Mouse (Mus musculus): Measurements from ENCODE around the gene Sypl2. TPM values are rescaled to one million over a fixed set of nuclear protein-coding genes. Genes with fewer than 3 reads are reported as not detected.

The Sypl2 gene
- polyA plus RNA-seq, 1 experiment = not detected

DNA sequence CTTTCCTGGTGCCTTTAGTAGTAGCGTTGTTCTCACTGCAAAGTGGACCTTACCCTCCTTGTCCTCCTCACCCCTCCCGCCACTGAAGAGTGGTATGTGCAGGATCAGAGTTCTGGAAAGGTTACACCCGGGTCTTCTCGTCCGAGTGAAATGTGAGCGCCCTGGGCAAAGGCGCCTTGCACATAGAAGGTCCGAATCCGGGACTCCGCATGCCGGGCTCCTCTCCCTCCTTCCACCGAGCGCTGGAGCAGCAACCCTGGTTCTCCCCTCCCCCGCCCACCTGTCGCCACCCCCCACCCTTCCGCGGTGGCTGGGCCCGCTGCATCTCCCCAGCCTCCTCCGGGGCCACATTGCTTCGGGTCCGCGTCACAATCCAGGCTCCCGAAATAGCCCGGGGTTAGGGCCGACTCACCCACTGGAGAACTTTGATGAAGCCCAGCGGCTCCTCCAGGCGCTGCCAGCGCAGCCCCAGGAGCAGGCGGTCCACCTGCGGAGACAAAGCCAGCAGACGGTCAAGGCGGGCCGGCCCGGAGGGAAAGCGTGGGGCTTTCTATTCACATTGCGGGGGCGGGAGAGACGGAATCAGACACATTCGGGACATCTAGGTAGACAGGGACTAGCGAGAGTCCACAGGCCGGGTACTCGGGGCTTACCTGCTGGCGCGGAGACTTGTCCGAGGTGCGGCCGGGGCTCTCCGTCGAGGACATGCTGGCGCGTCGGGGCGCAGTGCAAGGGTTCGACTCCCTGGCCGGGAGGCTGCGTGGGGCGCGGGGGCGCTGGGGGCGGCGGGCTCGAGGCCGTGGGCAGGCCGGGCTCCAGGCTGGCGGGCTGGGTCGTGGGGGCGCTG lies 514 bp downstream of the Sypl2 start:
- Histone ChIP-seq H3K36me3 (replicated peaks; ENCODE audit: low read length) (no peaks in the 10 kb centered on the region), H3K27me3 (replicated peaks) (peaks cover 85% of the 10 kb centered on the region), H3K9me3 (no peaks in the 10 kb centered on the region), H3K4me1 (peaks cover 11% of the 10 kb centered on the region), H3K4me3 (replicated peaks) (peak overlapping the region; percentile 87)
- TF ChIP-seq FLI1 (IDR thresholded peaks at IDR 0.05; ENCODE audit: low read length) = no peak
- no peak for TF ChIP-seq GATA1 (IDR thresholded peaks at IDR 0.05; ENCODE audit: borderline replicate concordance, low read length)

- peaks cover 84% of the 10 kb centered on the region for H3K27me3 ChIP-seq (replicated peaks)
- peaks cover 3% of the 10 kb centered on the region for H3K4me1 ChIP-seq
- TF ChIP-seq FLI1 (IDR thresholded peaks at IDR 0.05; ENCODE audit: low read length) (no peak), GATA1 (IDR thresholded peaks at IDR 0.05; ENCODE audit: borderline replicate concordance, low read length) (no peak)
- H3K9me3 ChIP-seq = peaks cover 2% of the 10 kb centered on the region; the same call in 1 of the 2 replicates
- H3K36me3 ChIP-seq (replicated peaks; ENCODE audit: low read length) = no peaks in the 10 kb centered on the region
- H3K4me3 ChIP-seq (replicated peaks) = no peak overlapping the region
Observed at GRCm38 (mm10) chr3:108220661-108221060, 5.8 kb downstream of the Sypl2 start.

GRCm38 (mm10) chr3:108214734-108215133 lies 11.7 kb downstream of the Sypl2 start:
- Histone ChIP-seq H3K36me3 (replicated peaks; ENCODE audit: low read length) (no peaks in the 10 kb centered on the region), H3K4me1 (peaks cover 13% of the 10 kb centered on the region), H3K27me3 (replicated peaks) (peaks cover 53% of the 10 kb centered on the region), H3K4me3 (replicated peaks) (no peak overlapping the region), H3K9me3 (no peaks in the 10 kb centered on the region)
- TF ChIP-seq FLI1 (IDR thresholded peaks at IDR 0.05; ENCODE audit: low read length) (no peak), GATA1 (IDR thresholded peaks at IDR 0.05; ENCODE audit: borderline replicate concordance, low read length) (no peak)

- Histone ChIP-seq H3K36me3 (replicated peaks; ENCODE audit: low read length) (peaks cover 4% of the 10 kb centered on the region), H3K4me1 (peaks cover 31% of the 10 kb centered on the region), H3K9me3 (no peaks in the 10 kb centered on the region), H3K27me3 (replicated peaks) (peaks cover 33% of the 10 kb centered on the region), H3K4me3 (replicated peaks) (no peak overlapping the region)
- no peak for TF ChIP-seq FLI1 (IDR thresholded peaks at IDR 0.05; ENCODE audit: low read length)
- no peak for TF ChIP-seq GATA1 (IDR thresholded peaks at IDR 0.05; ENCODE audit: borderline replicate concordance, low read length)
Observed at GRCm38 (mm10) chr3:108212406-108212805, 14.0 kb downstream of the Sypl2 start.

DNA sequence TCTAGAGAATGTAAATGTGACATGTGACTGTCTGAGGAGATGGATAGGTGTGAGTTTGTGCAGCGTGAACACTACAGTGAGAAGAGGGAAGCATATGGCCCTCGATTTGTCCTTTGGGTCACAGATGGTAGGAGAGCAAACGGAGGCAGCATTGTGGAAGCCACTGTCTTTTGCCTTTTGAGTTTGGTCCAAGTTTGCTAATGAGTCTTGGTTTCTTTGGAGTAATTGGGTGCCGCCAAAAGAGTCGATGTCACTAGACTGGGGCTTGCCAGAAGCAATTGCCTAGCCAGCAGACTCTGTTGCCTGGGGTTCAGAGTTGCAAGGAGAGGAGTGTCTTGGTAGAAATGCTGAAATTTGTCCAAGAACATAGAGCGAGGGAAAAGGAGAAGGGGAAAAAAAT lies 14.6 kb downstream of the Sypl2 start:
- H3K27me3 ChIP-seq (replicated peaks) = peaks cover 32% of the 10 kb centered on the region
- H3K9me3 ChIP-seq = no peaks in the 10 kb centered on the region

DNA sequence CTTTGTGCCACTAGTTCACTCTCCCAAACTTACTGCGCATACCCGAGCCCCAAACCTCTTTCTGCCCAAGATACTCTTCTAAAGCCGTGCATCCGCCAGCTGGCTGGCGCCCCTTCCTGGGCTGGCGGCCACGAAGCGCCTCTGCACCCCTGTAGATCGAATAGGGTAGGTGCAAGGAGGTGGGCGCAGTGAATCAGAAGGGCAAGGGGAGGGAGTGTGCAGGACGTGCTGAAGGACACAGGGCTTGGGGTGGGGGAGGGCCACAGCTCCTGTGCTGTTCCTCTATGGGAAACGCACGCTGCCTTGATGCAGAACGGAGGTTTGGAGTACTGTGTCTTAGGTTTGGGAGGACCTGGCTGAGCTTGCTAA lies 15.7 kb downstream of the Sypl2 start, which contains the start of gene Atxn7l2:
Atxn7l2 (minus strand) TSS at position 164 of the 369 bp plus-strand sequence.
- no peak for TF ChIP-seq FLI1 (IDR thresholded peaks at IDR 0.05; ENCODE audit: low read length)
- TF ChIP-seq GATA1 (IDR thresholded peaks at IDR 0.05; ENCODE audit: borderline replicate concordance, low read length) = no peak
- Histone ChIP-seq H3K36me3 (replicated peaks; ENCODE audit: low read length) (peaks cover 20% of the 10 kb centered on the region), H3K9me3 (no peaks in the 10 kb centered on the region), H3K4me3 (replicated peaks) (peak within 1 kb of the TSS; percentile 97), H3K27me3 (replicated peaks) (peaks cover 23% of the 10 kb centered on the region), H3K4me1 (peaks cover 37% of the 10 kb centered on the region)

More for the DNA sequence above, 14.6 kb downstream of the Sypl2 start:
- no peak for TF ChIP-seq GATA1 (IDR thresholded peaks at IDR 0.05; ENCODE audit: borderline replicate concordance, low read length)
- H3K4me3 ChIP-seq (replicated peaks) = no peak overlapping the region
- H3K36me3 ChIP-seq (replicated peaks; ENCODE audit: low read length) = peaks cover 9% of the 10 kb centered on the region
- peaks cover 31% of the 10 kb centered on the region for H3K4me1 ChIP-seq

DNA sequence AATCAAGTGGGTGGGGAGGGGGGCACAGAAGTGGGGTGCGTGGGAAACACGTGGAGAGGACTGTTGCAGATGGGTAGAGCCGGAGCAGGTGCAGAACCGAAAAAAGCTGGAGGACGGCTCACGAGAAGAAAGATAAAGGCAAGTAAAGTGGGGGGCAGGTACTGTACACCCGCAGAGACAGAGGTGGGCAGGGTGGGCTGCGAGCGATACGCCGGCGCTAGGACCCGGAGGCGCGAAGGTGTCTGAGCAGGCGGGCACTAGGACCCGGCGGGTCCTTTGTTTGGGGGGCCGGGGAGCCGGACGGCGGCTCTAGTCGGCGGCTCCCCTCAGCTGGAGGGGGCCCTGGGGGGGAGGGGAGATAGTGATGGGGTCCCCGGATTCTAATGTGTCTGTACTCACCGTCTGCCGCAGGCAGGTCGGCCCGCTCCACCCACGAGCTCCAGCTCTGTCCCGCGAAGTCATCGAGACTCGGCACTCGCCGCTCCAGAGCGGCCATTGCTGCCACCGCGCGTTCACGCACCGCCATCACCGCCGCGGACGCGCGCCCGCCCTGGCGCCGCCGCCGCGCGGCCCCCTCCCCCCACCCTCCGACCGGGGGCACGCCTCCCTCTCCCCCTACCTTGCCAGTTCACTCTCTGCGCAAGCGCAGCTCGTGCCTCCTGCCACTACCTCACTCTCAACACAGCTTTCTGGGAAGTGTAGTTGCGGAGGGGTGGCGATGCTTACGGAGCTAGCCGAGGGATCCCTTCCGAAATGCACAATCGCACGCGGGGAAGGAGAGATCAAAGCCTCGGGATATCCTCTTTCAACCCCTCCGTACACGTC lies 16.3 kb downstream of the Sypl2 start:
- H3K27me3 ChIP-seq (replicated peaks) = peaks cover 23% of the 10 kb centered on the region
- H3K4me3 ChIP-seq (replicated peaks) = peak overlapping the region; percentile 97
- no peaks in the 10 kb centered on the region for H3K9me3 ChIP-seq
- TF ChIP-seq GATA1 (IDR thresholded peaks at IDR 0.05; ENCODE audit: borderline replicate concordance, low read length) (no peak), FLI1 (IDR thresholded peaks at IDR 0.05; ENCODE audit: low read length) (no peak)
- H3K36me3 ChIP-seq (replicated peaks; ENCODE audit: low read length) = peaks cover 26% of the 10 kb centered on the region
- H3K4me1 ChIP-seq = peaks cover 37% of the 10 kb centered on the region

GRCm38 (mm10) chr3:108209536-108209935 lies 16.9 kb downstream of the Sypl2 start:
- Histone ChIP-seq H3K9me3 (no peaks in the 10 kb centered on the region), H3K4me3 (replicated peaks) (peak overlapping the region; percentile 97)
- no peak for TF ChIP-seq FLI1 (IDR thresholded peaks at IDR 0.05; ENCODE audit: low read length)
- no peak for TF ChIP-seq GATA1 (IDR thresholded peaks at IDR 0.05; ENCODE audit: borderline replicate concordance, low read length)

GRCm38 (mm10) chr3:108209001-108209400 lies 17.4 kb downstream of the Sypl2 start:
- TF ChIP-seq FLI1 (IDR thresholded peaks at IDR 0.05; ENCODE audit: low read length) = no peak
- no peak for TF ChIP-seq GATA1 (IDR thresholded peaks at IDR 0.05; ENCODE audit: borderline replicate concordance, low read length)
- Histone ChIP-seq H3K4me3 (replicated peaks) (no peak overlapping the region), H3K36me3 (replicated peaks; ENCODE audit: low read length) (peaks cover 35% of the 10 kb centered on the region), H3K4me1 (peaks cover 40% of the 10 kb centered on the region), H3K9me3 (no peaks in the 10 kb centered on the region), H3K27me3 (replicated peaks) (peaks cover 18% of the 10 kb centered on the region)

More at GRCm38 (mm10) chr3:108209536-108209935, 16.9 kb downstream of the Sypl2 start:
- H3K36me3 ChIP-seq (replicated peaks; ENCODE audit: low read length) = peaks cover 32% of the 10 kb centered on the region
- peaks cover 39% of the 10 kb centered on the region for H3K4me1 ChIP-seq
- peaks cover 23% of the 10 kb centered on the region for H3K27me3 ChIP-seq (replicated peaks)
